Mouse (Mus musculus) spleen, postnatal 14 days (tissue): Measurements from ENCODE around the gene Gpc6.

Experiments
- DNase-seq, 2 experiments: peaks; one replicate each; pipeline ENCODE4 v3.0.0; 2021 to 2022; ENCODE audit warnings: low spot score in 2 of 2

Gpc6 gene

GRCm38 (mm10) chr14:116947939-116948591 lies 22.9 kb downstream of the Gpc6 start:
- no peak for DNase-seq

GRCm38 (mm10) chr14:116957154-116957553 lies 32.0 kb downstream of the Gpc6 start:
- DNase-seq, result no peak

GRCm38 (mm10) chr14:116964837-116965236 lies 39.7 kb downstream of the Gpc6 start:
- no peak for DNase-seq

GRCm38 (mm10) chr14:116974708-116975107 lies 49.6 kb downstream of the Gpc6 start:
- DNase-seq, result no peak

GRCm38 (mm10) chr14:116975224-116975623 lies 50.1 kb downstream of the Gpc6 start:
- no peak for DNase-seq

GRCm38 (mm10) chr14:116977259-116977658 lies 52.1 kb downstream of the Gpc6 start:
- DNase-seq, result no peak

- no peak for DNase-seq
These were observed 54.7 kb downstream of the Gpc6 start for GRCm38 (mm10) chr14:116979714-116980382.

GRCm38 (mm10) chr14:116981711-116982110 lies 56.6 kb downstream of the Gpc6 start:
- DNase-seq, result no peak

GRCm38 (mm10) chr14:116987341-116987740 lies 62.2 kb downstream of the Gpc6 start:
- DNase-seq, result no peak

- DNase-seq, result no peak
These were observed 75.3 kb downstream of the Gpc6 start for GRCm38 (mm10) chr14:117000376-117000775.

GRCm38 (mm10) chr14:117002313-117002712 lies 77.2 kb downstream of the Gpc6 start:
- DNase-seq, result no peak

GRCm38 (mm10) chr14:117008781-117009180 lies 83.7 kb downstream of the Gpc6 start:
- no peak for DNase-seq

- no peak for DNase-seq
These were observed 87.9 kb downstream of the Gpc6 start for GRCm38 (mm10) chr14:117012969-117013368.

GRCm38 (mm10) chr14:117013554-117014117 lies 88.5 kb downstream of the Gpc6 start:
- no peak for DNase-seq

- no peak for DNase-seq
These were observed 90.3 kb downstream of the Gpc6 start for GRCm38 (mm10) chr14:117015333-117015922.

- DNase-seq, result no peak
These were observed 97.2 kb downstream of the Gpc6 start for GRCm38 (mm10) chr14:117022180-117022799.

- DNase-seq, result no peak
These were observed 109.0 kb downstream of the Gpc6 start for GRCm38 (mm10) chr14:117034146-117034545.

- no peak for DNase-seq
These were observed 115.9 kb downstream of the Gpc6 start for GRCm38 (mm10) chr14:117041017-117041416.

GRCm38 (mm10) chr14:117048951-117049350 lies 123.8 kb downstream of the Gpc6 start:
- no peak for DNase-seq

- DNase-seq, result no peak
These were observed 125.8 kb downstream of the Gpc6 start for GRCm38 (mm10) chr14:117050877-117051276.

- no peak for DNase-seq
These were observed 128.2 kb downstream of the Gpc6 start for GRCm38 (mm10) chr14:117053361-117053760.

GRCm38 (mm10) chr14:117055134-117055533 lies 130.0 kb downstream of the Gpc6 start:
- DNase-seq, result no peak
